Comparison of ENCODE assay signal across 13 mouse cellular contexts in the genomic region with DNA sequence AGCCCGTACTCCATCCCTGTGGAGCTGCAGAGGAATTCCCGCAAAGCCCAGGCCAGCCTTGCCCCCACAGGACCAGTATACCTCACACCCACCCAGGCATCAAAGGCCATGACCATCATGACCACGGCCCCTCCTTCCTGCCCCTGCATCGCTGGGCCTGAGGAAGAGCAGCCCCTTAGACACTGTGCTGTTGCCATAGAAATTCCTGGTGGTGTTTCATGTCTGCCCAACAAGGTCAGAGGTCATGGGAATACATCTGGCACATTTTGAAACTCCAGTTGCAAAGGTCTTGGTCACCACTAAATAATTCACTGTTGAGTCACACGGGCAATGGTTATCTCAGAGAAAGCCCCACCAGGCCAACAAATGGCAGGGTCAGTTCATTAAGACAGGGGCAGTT.
DNase-seq lines count a peak whose midpoint lies in the region; ATAC-seq and TF ChIP-seq lines count a peak whose summit lies in the region.
"Had no signal": no experiment of that assay in that cellular context is flagged by ENCODE, and none has a peak within 500 bp of the region (broad histone marks: within the 10 kb centered on the region; RNA-seq: fewer than 3 reads in every experiment).

No protein-coding gene starts in this region.

- WGBS in forebrain, embryonic 10.5 days, result 38% methylated on average over 5 of the region's 5 CpGs
- 43% methylated on average over 5 of the region's 5 CpGs for WGBS in forebrain, postnatal 0 days
- 11% methylated on average over 5 of the region's 5 CpGs for WGBS in midbrain, embryonic 11.5 days

- no peak for DNase-seq in forebrain, embryonic 10.5 days (ENCODE audit: extremely low spot score, low spot score)
- no peak for DNase-seq in forebrain, postnatal 0 days
- peak; percentile 85 for DNase-seq in 3T3-L1 (ENCODE audit: low read depth, low spot score)
- DNase-seq in embryo, embryonic 9.5 days (ENCODE audit: extremely low spot score), result peak; percentile 76
- no peak for DNase-seq in midbrain, embryonic 11.5 days (ENCODE audit: low spot score, missing footprints)
- no peak for DNase-seq in spleen, postnatal 10 days (ENCODE audit: low spot score in 2 of 2)
- DNase-seq in urinary bladder, postnatal 14 days (ENCODE audit: low spot score), result no peak
- DNase-seq in heart, adult 18-20 months, result no peak
- DNase-seq: cerebellum, adult 2 months; heart, postnatal 4 days; thymus, postnatal 4 days had no signal

- ATAC-seq in forebrain, postnatal 0 days, result no peak
- peak; percentile 59 for ATAC-seq in midbrain, embryonic 11.5 days (ENCODE audit: low FRiP score)

- no peak overlapping the region for H3K9ac ChIP-seq in forebrain, postnatal 0 days
- no peak overlapping the region for H3K9ac ChIP-seq in midbrain, embryonic 11.5 days (ENCODE audit: low read length)
- H3K9ac ChIP-seq: limb, embryonic 12.5 days had no signal

- H3K36me3 ChIP-seq in forebrain, embryonic 10.5 days (replicated peaks), result no peaks in the 10 kb centered on the region
- no peaks in the 10 kb centered on the region for H3K36me3 ChIP-seq in forebrain, postnatal 0 days (ENCODE audit: insufficient read depth)
- no peaks in the 10 kb centered on the region for H3K36me3 ChIP-seq in midbrain, embryonic 11.5 days (ENCODE audit: control insufficient read depth, insufficient read depth, low read length)
- H3K36me3 ChIP-seq: limb, embryonic 12.5 days had no signal

- H3K4me1 ChIP-seq in forebrain, embryonic 10.5 days, result peaks cover 49% of the 10 kb centered on the region
- peaks cover 11% of the 10 kb centered on the region; the same call in 1 of the 2 replicates for H3K4me1 ChIP-seq in forebrain, postnatal 0 days (ENCODE audit: insufficient read depth)
- H3K4me1 ChIP-seq in midbrain, embryonic 11.5 days (ENCODE audit: control insufficient read depth, insufficient read depth, low read length), result peaks cover 25% of the 10 kb centered on the region

- no peaks in the 10 kb centered on the region for H3K9me3 ChIP-seq in forebrain, embryonic 10.5 days
- H3K9me3 ChIP-seq in forebrain, postnatal 0 days (ENCODE audit: low read length), result no peaks in the 10 kb centered on the region
- no peaks in the 10 kb centered on the region for H3K9me3 ChIP-seq in midbrain, embryonic 11.5 days (ENCODE audit: control insufficient read depth, low read length)
- H3K9me3 ChIP-seq: limb, embryonic 12.5 days had no signal

- peaks cover 69% of the 10 kb centered on the region for H3K27me3 ChIP-seq in forebrain, embryonic 10.5 days (ENCODE audit: poor library complexity, severe bottlenecking)
- H3K27me3 ChIP-seq in forebrain, postnatal 0 days (ENCODE audit: insufficient read depth, low read length), result no peaks in the 10 kb centered on the region
- H3K27me3 ChIP-seq in midbrain, embryonic 11.5 days (ENCODE audit: control insufficient read depth, insufficient read depth, low read length), result peaks cover 14% of the 10 kb centered on the region; the same call in 1 of the 2 replicates

- H3K27ac ChIP-seq in forebrain, embryonic 10.5 days, result peak overlapping the region; percentile 6
- H3K27ac ChIP-seq in forebrain, postnatal 0 days (ENCODE audit: low read depth, low read length), result no peak overlapping the region
- H3K27ac ChIP-seq in midbrain, embryonic 11.5 days (ENCODE audit: low read depth, low read length), result peak overlapping the region; percentile 13; the same call in 1 of the 2 replicates
- H3K27ac ChIP-seq: limb, embryonic 12.5 days; macrophage had no signal

- no peak for TF ChIP-seq CTCF in forebrain, postnatal 0 days (IDR thresholded peaks at IDR 0.05; ENCODE audit: low read depth)

- no peak overlapping the region for H3K4me2 ChIP-seq in forebrain, postnatal 0 days (ENCODE audit: low read depth)
- H3K4me2 ChIP-seq in midbrain, embryonic 11.5 days, result no peak overlapping the region
- H3K4me2 ChIP-seq: limb, embryonic 12.5 days had no signal

- no peak overlapping the region for H3K4me3 ChIP-seq in forebrain, embryonic 10.5 days
- H3K4me3 ChIP-seq in forebrain, postnatal 0 days (ENCODE audit: low read depth, low read length), result no peak overlapping the region
- no peak overlapping the region for H3K4me3 ChIP-seq in midbrain, embryonic 11.5 days (ENCODE audit: low read depth, low read length)
- H3K4me3 ChIP-seq: limb, embryonic 12.5 days had no signal

Comparison
In these comparisons a context has a peak if more than half of its experiments do, and no peak if none do; other contexts are left out.
1. DNase-seq: peak in 3T3-L1 (single experiment) and embryo, embryonic 9.5 days (single experiment); none in forebrain, embryonic 10.5 days (single experiment), forebrain, postnatal 0 days (single experiment), midbrain, embryonic 11.5 days (single experiment), spleen, postnatal 10 days (0 of 2), urinary bladder, postnatal 14 days (single experiment) and heart, adult 18-20 months (0 of 2).